In the genomic region with DNA sequence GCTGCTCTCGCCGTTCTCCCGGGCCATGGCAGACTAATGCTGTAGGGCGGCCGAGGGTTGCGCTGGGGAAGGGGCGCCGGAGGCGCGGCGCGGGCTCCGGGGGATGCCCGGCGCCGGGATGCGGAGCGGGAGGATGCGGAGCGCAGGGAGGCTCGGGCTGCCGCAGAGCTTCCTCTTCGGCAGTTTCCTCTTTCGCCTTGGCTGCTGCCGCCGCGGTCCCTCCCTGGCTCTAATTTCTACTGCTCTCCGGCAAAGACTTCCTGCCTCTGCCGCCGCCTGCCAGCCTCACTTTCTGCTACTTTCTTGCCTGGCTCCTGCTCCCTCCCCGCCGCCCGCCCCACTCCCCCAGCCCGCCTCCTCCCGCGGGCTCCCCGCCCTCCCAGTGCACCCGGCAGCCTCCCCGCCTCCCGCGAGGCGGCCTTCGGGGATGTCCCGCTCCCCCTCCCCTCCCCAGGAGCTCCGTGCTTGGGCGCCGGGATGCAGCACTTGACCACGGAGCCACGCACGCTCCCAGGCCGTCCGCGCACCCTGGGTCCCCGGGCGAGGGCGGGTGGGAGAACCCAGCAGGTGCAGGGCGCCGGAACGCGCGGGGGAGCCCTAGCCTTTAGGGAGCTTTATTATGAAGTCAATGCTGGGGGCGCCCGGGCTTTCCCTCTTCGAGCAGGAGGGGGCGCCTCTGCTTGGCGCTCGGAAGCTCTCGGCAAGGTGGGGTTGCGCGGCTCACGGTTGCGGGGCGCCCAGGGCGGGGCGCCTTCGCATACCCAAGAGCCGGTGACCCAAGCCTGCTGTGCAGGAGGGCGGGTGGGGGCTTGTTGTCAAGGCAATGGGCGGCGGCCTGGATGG, we compare ENCODE assay signal across 8 mouse cellular contexts. TPM values are rescaled to one million over a fixed set of nuclear protein-coding genes. Genes with fewer than 3 reads are reported as not detected.
A peak's percentile ranks its signal among the peaks of the same experiment; 100 is the strongest.
DNase-seq lines count a peak whose midpoint lies in the region; ATAC-seq and TF ChIP-seq lines count a peak whose summit lies in the region.

Camk1d (minus strand) TSS at position 305 of the 843 bp plus-strand sequence.

- ATAC-seq in intestine, postnatal 0 days: peak; percentile 73
- peak; percentile 84 for ATAC-seq in midbrain, embryonic 11.5 days (ENCODE audit: low FRiP score)

- WGBS in intestine, postnatal 0 days: under 1% methylated on average over 70 of the region's 80 CpGs
- 1% methylated on average over 59 of the region's 80 CpGs for WGBS in midbrain, embryonic 11.5 days

- peak; percentile 79 for TF ChIP-seq CTCF in intestine, postnatal 0 days (IDR thresholded peaks at IDR 0.05; ENCODE audit: low read depth)

- peak within 1 kb of the TSS; percentile 55 for H3K9ac ChIP-seq in intestine, postnatal 0 days (ENCODE audit: low read depth, low read length)
- H3K9ac ChIP-seq in midbrain, embryonic 11.5 days (ENCODE audit: low read length): peak within 1 kb of the TSS; percentile 72

- peak; percentile 60 to 71 for DNase-seq in adrenal gland, adult 18-20 months (ENCODE audit: low spot score in 2 of 2)
- peak; percentile 83 for DNase-seq in embryo, embryonic 10.5 days (ENCODE audit: low spot score)
- peak; percentile 51 to 72 for DNase-seq in gastrocnemius, postnatal 4 days (ENCODE audit: low spot score in 2 of 2)
- peak; percentile 72 for DNase-seq in left cerebral cortex, postnatal 4 days
- peak; percentile 98 for DNase-seq in midbrain, embryonic 11.5 days (ENCODE audit: low spot score, missing footprints)
- DNase-seq in right cerebral cortex, postnatal 4 days: peak; percentile 83
- peak; percentile 71 for DNase-seq in yolk sac, embryonic 10.5 days (ENCODE audit: low spot score)

- intact Hi-C loops in left cerebral cortex, postnatal 4 days (cut with DNase I): loop anchor here (10.0 kb wide), 1 partner anchor 260 kb away; no protein-coding TSS in a partner anchor

- H3K36me3 ChIP-seq in intestine, postnatal 0 days (ENCODE audit: control insufficient read depth, insufficient read depth): no peaks in the 10 kb centered on the region
- no peaks in the 10 kb centered on the region for H3K36me3 ChIP-seq in midbrain, embryonic 11.5 days (ENCODE audit: control insufficient read depth, insufficient read depth, low read length)

- no peaks in the 10 kb centered on the region for H3K27me3 ChIP-seq in intestine, postnatal 0 days (replicated peaks; ENCODE audit: control insufficient read depth, insufficient read depth, low read length)
- peaks cover 21% of the 10 kb centered on the region for H3K27me3 ChIP-seq in midbrain, embryonic 11.5 days (ENCODE audit: control insufficient read depth, insufficient read depth, low read length)

- peak within 1 kb of the TSS; percentile 98 for H3K4me2 ChIP-seq in intestine, postnatal 0 days (replicated peaks; ENCODE audit: low read depth)
- H3K4me2 ChIP-seq in midbrain, embryonic 11.5 days: peak within 1 kb of the TSS; percentile 82

- H3K27ac ChIP-seq in intestine, postnatal 0 days (ENCODE audit: low read depth, low read length): peak within 1 kb of the TSS; percentile 42
- no peak within 1 kb of the TSS for H3K27ac ChIP-seq in midbrain, embryonic 11.5 days (ENCODE audit: low read depth, low read length)

- peaks cover 2% of the 10 kb centered on the region; the same call in 1 of the 2 replicates for H3K4me1 ChIP-seq in intestine, postnatal 0 days (replicated peaks; ENCODE audit: control insufficient read depth, insufficient read depth, low read length)
- H3K4me1 ChIP-seq in midbrain, embryonic 11.5 days (ENCODE audit: control insufficient read depth, insufficient read depth, low read length): 0 out of 2 replicates have a peak, but pooled peaks cover 4% of the 10 kb centered on the region

- H3K9me3 ChIP-seq in intestine, postnatal 0 days (ENCODE audit: control insufficient read depth): peaks cover 3% of the 10 kb centered on the region; the same call in 1 of the 2 replicates
- no peaks in the 10 kb centered on the region; the same call in 1 of the 2 replicates for H3K9me3 ChIP-seq in midbrain, embryonic 11.5 days (ENCODE audit: control insufficient read depth, low read length)

- H3K4me3 ChIP-seq in intestine, postnatal 0 days (ENCODE audit: low read depth, low read length): peak within 1 kb of the TSS; percentile 73
- H3K4me3 ChIP-seq in midbrain, embryonic 11.5 days (ENCODE audit: low read depth, low read length): peak within 1 kb of the TSS; percentile 73

RNA-seq across cellular contexts. Expression of gene Camk1d, which starts in this region (rescaled TPM):
- 1 to 10 TPM; 7.8 to 8.1 TPM for total RNA-seq in adrenal gland, adult 18-20 months (2021)
- total RNA-seq in gastrocnemius, postnatal 4 days (2021): 1 to 10 TPM; 6.4 to 8.2 TPM
- polyA plus RNA-seq in intestine, postnatal 0 days (2015; fragmentation: Nextera tagmentation; extraction: Ambion mirVana): 11.3 and 14.0 TPM in 2 replicates
- 10 to 100 TPM; 64.2 to 64.3 TPM for total RNA-seq in left cerebral cortex, postnatal 4 days (2021)
- polyA plus RNA-seq in midbrain, embryonic 11.5 days (2014; fragmentation: Nextera tagmentation; extraction: Ambion mirVana): 1.8 and 2.0 TPM in 2 replicates

Comparison
In these comparisons a context has a peak if more than half of its experiments do, and no peak if none do; other contexts are left out.
1. RNA of gene Camk1d (total RNA-seq): 64.2 to 64.3 TPM in left cerebral cortex, postnatal 4 days; 6.4 to 8.2 TPM in gastrocnemius, postnatal 4 days and 7.8 to 8.1 TPM in adrenal gland, adult 18-20 months; every median in the first group is over 4 times any median in the second.
2. Peak in every context shown above with its lines, with median percentiles within 50 percentile points of each other: DNase-seq.